Mouse (Mus musculus) liver, embryonic 15.5 days (tissue): Measurements from ENCODE around the gene Peli2. TPM values are rescaled to one million over a fixed set of nuclear protein-coding genes. Genes with fewer than 3 reads are reported as not detected.
A peak's percentile ranks its signal among the peaks of the same experiment; 100 is the strongest.

Experiments used
- ATAC-seq: fragments of 200-750 bp; cut with Nextera tagmentation; 2 replicates; pipeline ENCODE4 v1.8.0; 2017; ENCODE audit warnings: moderate number of reproducible peaks, mild to moderate bottlenecking, moderate library complexity; ENCODE audit not compliant: insufficient read depth
- H3K27ac ChIP-seq: fragments of 300-500 bp; sonication (generic); replicated peaks from 2 replicates; pipeline ENCODE4 v1.5.1; 2015; ENCODE audit warnings: mild to moderate bottlenecking, inconsistent platforms
- H3K27me3 ChIP-seq: fragments of 300-500 bp; sonication (generic); 2 replicates; pipeline ENCODE4 v1.6.1; 2015; ENCODE audit warnings: mild to moderate bottlenecking, inconsistent platforms
- H3K36me3 ChIP-seq: fragments of 300-500 bp; sonication (generic); replicated peaks from 2 replicates; pipeline ENCODE4 v1.6.1; 2015; ENCODE audit warnings: moderate library complexity, mild to moderate bottlenecking, inconsistent platforms
- H3K4me1 ChIP-seq: fragments of 300-500 bp; sonication (generic); replicated peaks from 2 replicates; pipeline ENCODE4 v1.6.1; 2015; ENCODE audit warnings: inconsistent platforms
- H3K4me2 ChIP-seq: fragments of 300-500 bp; sonication (generic); 2 replicates; pipeline ENCODE4 v1.6.1; 2015; ENCODE audit warnings: moderate library complexity, mild to moderate bottlenecking, inconsistent platforms
- H3K4me3 ChIP-seq: fragments of 300-500 bp; sonication (generic); replicated peaks from 2 replicates; pipeline ENCODE4 v1.5.1; 2015; ENCODE audit warnings: mild to moderate bottlenecking, inconsistent platforms
- H3K9ac ChIP-seq: fragments of 300-500 bp; sonication (generic); 2 replicates; pipeline ENCODE4 v1.6.1; 2015; ENCODE audit warnings: moderate library complexity, mild to moderate bottlenecking, inconsistent platforms
- H3K9me3 ChIP-seq: fragments of 300-500 bp; sonication (generic); replicated peaks from 2 replicates; pipeline ENCODE4 v1.6.1; 2016; ENCODE audit warnings: inconsistent platforms
- WGBS: fragments of 180-500 bp; shearing (Covaris S2); methylation state at CpG from one replicate; pipeline ENCODE4 v1.1.7; 2015; ENCODE audit warnings: mixed read lengths; ENCODE audit not compliant: insufficient replicate concordance; 5-methylcytosine and 5-hydroxymethylcytosine counted together
- polyA plus RNA-seq: library from polyadenylated mRNA; unstranded; fragments of >200 nt; fragmentation: Nextera tagmentation; extraction: Ambion mirVana; gene quantifications from 2 replicates; pipeline ENCODE4 v1.2.1, GENCODE M21; 2015

Gene Peli2
- polyA plus RNA-seq, 1 experiment from 2014 or later = 1.1 TPM

GRCm38 (mm10) chr14:48196804-48197203 is 76.2 kb downstream of the Peli2 start:
- H3K27me3 ChIP-seq = no peaks in the 10 kb centered on the region
- ATAC-seq = no peak
- whole genome bisulfite sequencing = 49% methylated on average over 5 of the region's 5 CpGs
- no peaks in the 10 kb centered on the region for H3K36me3 ChIP-seq
- H3K9ac ChIP-seq = no peak overlapping the region
- peaks cover 10% of the 10 kb centered on the region for H3K4me1 ChIP-seq
- no peaks in the 10 kb centered on the region for H3K9me3 ChIP-seq
- no peak overlapping the region for H3K4me2 ChIP-seq
- H3K27ac ChIP-seq = no peak overlapping the region
- H3K4me3 ChIP-seq = no peak overlapping the region

- WGBS = 46% methylated on average over 7 of the region's 7 CpGs
- Histone ChIP-seq H3K9me3 (no peaks in the 10 kb centered on the region), H3K36me3 (no peaks in the 10 kb centered on the region), H3K27ac (no peak overlapping the region), H3K9ac (no peak overlapping the region), H3K4me3 (no peak overlapping the region), H3K4me1 (peaks cover 15% of the 10 kb centered on the region), H3K4me2 (no peak overlapping the region), H3K27me3 (no peaks in the 10 kb centered on the region)
- no peak for ATAC-seq
Measured at GRCm38 (mm10) chr14:48197287-48197686, 76.7 kb downstream of the Peli2 start.

- Histone ChIP-seq H3K27ac (no peak overlapping the region), H3K27me3 (no peaks in the 10 kb centered on the region), H3K4me1 (peaks cover 18% of the 10 kb centered on the region), H3K4me2 (no peak overlapping the region), H3K9ac (no peak overlapping the region), H3K4me3 (no peak overlapping the region), H3K9me3 (no peaks in the 10 kb centered on the region), H3K36me3 (no peaks in the 10 kb centered on the region)
- WGBS = 61% methylated on average over 8 of the region's 8 CpGs
- no peak for ATAC-seq
Measured at GRCm38 (mm10) chr14:48198190-48198954, 77.7 kb downstream of the Peli2 start.

- H3K4me2 ChIP-seq = no peak overlapping the region
- H3K9me3 ChIP-seq = no peaks in the 10 kb centered on the region
- H3K27ac ChIP-seq = no peak overlapping the region
- no peak overlapping the region for H3K4me3 ChIP-seq
- 58% methylated on average over 16 of the region's 16 CpGs for WGBS
- no peaks in the 10 kb centered on the region for H3K27me3 ChIP-seq
- peaks cover 18% of the 10 kb centered on the region for H3K4me1 ChIP-seq
- H3K36me3 ChIP-seq = no peaks in the 10 kb centered on the region
- ATAC-seq = no peak
- H3K9ac ChIP-seq = no peak overlapping the region
Measured at GRCm38 (mm10) chr14:48198957-48199356, 78.3 kb downstream of the Peli2 start.

GRCm38 (mm10) chr14:48199506-48199905 is 78.9 kb downstream of the Peli2 start:
- 54% methylated on average over 4 of the region's 4 CpGs for WGBS
- Histone ChIP-seq H3K9ac (no peak overlapping the region), H3K4me2 (no peak overlapping the region), H3K9me3 (no peaks in the 10 kb centered on the region), H3K4me3 (no peak overlapping the region), H3K27me3 (no peaks in the 10 kb centered on the region), H3K27ac (no peak overlapping the region), H3K4me1 (peaks cover 18% of the 10 kb centered on the region), H3K36me3 (no peaks in the 10 kb centered on the region)
- ATAC-seq = no peak

- no peak overlapping the region for H3K9ac ChIP-seq
- no peak overlapping the region for H3K27ac ChIP-seq
- H3K4me3 ChIP-seq = no peak overlapping the region
- WGBS = 73% methylated on average over 9 of the region's 9 CpGs
- no peaks in the 10 kb centered on the region for H3K36me3 ChIP-seq
- H3K4me1 ChIP-seq = peaks cover 18% of the 10 kb centered on the region
- no peaks in the 10 kb centered on the region for H3K27me3 ChIP-seq
- no peak for ATAC-seq
- H3K9me3 ChIP-seq = no peaks in the 10 kb centered on the region
- no peak overlapping the region for H3K4me2 ChIP-seq
Measured at GRCm38 (mm10) chr14:48200291-48200690, 79.7 kb downstream of the Peli2 start.

GRCm38 (mm10) chr14:48200788-48201187 is 80.2 kb downstream of the Peli2 start:
- Histone ChIP-seq H3K36me3 (no peaks in the 10 kb centered on the region), H3K4me3 (no peak overlapping the region), H3K4me2 (no peak overlapping the region), H3K4me1 (peaks cover 18% of the 10 kb centered on the region), H3K9me3 (no peaks in the 10 kb centered on the region), H3K27ac (no peak overlapping the region), H3K9ac (no peak overlapping the region), H3K27me3 (no peaks in the 10 kb centered on the region)
- WGBS = 58% methylated on average over 3 of the region's 3 CpGs
- no peak for ATAC-seq

GRCm38 (mm10) chr14:48201403-48201802 is 80.8 kb downstream of the Peli2 start:
- ATAC-seq = no peak
- H3K27me3 ChIP-seq = no peaks in the 10 kb centered on the region
- H3K36me3 ChIP-seq = no peaks in the 10 kb centered on the region
- H3K4me2 ChIP-seq = no peak overlapping the region
- H3K27ac ChIP-seq = no peak overlapping the region
- H3K9me3 ChIP-seq = no peaks in the 10 kb centered on the region
- 61% methylated on average over 8 of the region's 8 CpGs for WGBS
- no peak overlapping the region for H3K9ac ChIP-seq
- peaks cover 18% of the 10 kb centered on the region for H3K4me1 ChIP-seq
- H3K4me3 ChIP-seq = no peak overlapping the region

- Histone ChIP-seq H3K4me2 (no peak overlapping the region), H3K9me3 (no peaks in the 10 kb centered on the region), H3K27ac (no peak overlapping the region), H3K27me3 (no peaks in the 10 kb centered on the region), H3K4me1 (peaks cover 18% of the 10 kb centered on the region), H3K36me3 (no peaks in the 10 kb centered on the region), H3K4me3 (no peak overlapping the region), H3K9ac (no peak overlapping the region)
- no peak for ATAC-seq
- WGBS = 16% methylated on average over 17 of the region's 17 CpGs
Measured at GRCm38 (mm10) chr14:48202096-48203036, 81.7 kb downstream of the Peli2 start.

- no peak overlapping the region for H3K27ac ChIP-seq
- peak overlapping the region; percentile 15 for H3K4me2 ChIP-seq
- H3K27me3 ChIP-seq = no peaks in the 10 kb centered on the region
- no peak for ATAC-seq
- H3K4me3 ChIP-seq = no peak overlapping the region
- peaks cover 18% of the 10 kb centered on the region for H3K4me1 ChIP-seq
- 71% methylated on average over 10 of the region's 10 CpGs for WGBS
- no peak overlapping the region for H3K9ac ChIP-seq
- no peaks in the 10 kb centered on the region for H3K9me3 ChIP-seq
- no peaks in the 10 kb centered on the region for H3K36me3 ChIP-seq
Measured at GRCm38 (mm10) chr14:48205044-48205443, 84.4 kb downstream of the Peli2 start.

- H3K36me3 ChIP-seq = no peaks in the 10 kb centered on the region
- no peak overlapping the region for H3K27ac ChIP-seq
- no peak for ATAC-seq
- 56% methylated on average over 11 of the region's 11 CpGs for WGBS
- H3K9me3 ChIP-seq = no peaks in the 10 kb centered on the region
- no peak overlapping the region for H3K9ac ChIP-seq
- H3K4me3 ChIP-seq = no peak overlapping the region
- peak overlapping the region; percentile 20; the same call in 1 of the 2 replicates for H3K4me2 ChIP-seq
- H3K4me1 ChIP-seq = peaks cover 18% of the 10 kb centered on the region
- no peaks in the 10 kb centered on the region for H3K27me3 ChIP-seq
Measured at GRCm38 (mm10) chr14:48205635-48206034, 85.0 kb downstream of the Peli2 start.
